Mouse (Mus musculus) stomach, postnatal 0 days (tissue): ENCODE data around the gene Socs7. TPM values are rescaled to one million over a fixed set of nuclear protein-coding genes. Genes with fewer than 3 reads are reported as not detected.

Experiments
- ATAC-seq: fragments of 200-750 bp; cut with Nextera tagmentation; 2 replicates; pipeline ENCODE4 v1.8.0; 2017; ENCODE audit not compliant: low FRiP score, low TSS enrichment
- DNase-seq: peaks from one replicate; pipeline ENCODE4 v3.0.0-alpha.2; 2016; ENCODE audit warnings: low spot score
- H3K27ac ChIP-seq: fragments of 300-500 bp; sonication (generic); replicated peaks from 2 replicates; pipeline ENCODE4 v1.5.1; 2014; ENCODE audit warnings: mild to moderate bottlenecking, control low read depth
- H3K27me3 ChIP-seq: fragments of 300-500 bp; sonication (generic); 2 replicates; pipeline ENCODE4 v1.6.1; 2014; ENCODE audit warnings: low read length; ENCODE audit not compliant: control insufficient read depth, insufficient read depth
- H3K36me3 ChIP-seq: fragments of 300-500 bp; sonication (generic); 2 replicates; pipeline ENCODE4 v1.6.1; 2014; ENCODE audit warnings: low read length, mixed read lengths; ENCODE audit not compliant: control insufficient read depth, insufficient read depth
- H3K4me1 ChIP-seq: fragments of 300-500 bp; sonication (generic); replicated peaks from 2 replicates; pipeline ENCODE4 v1.6.1; 2014; ENCODE audit warnings: antibody characterized with exemption; ENCODE audit not compliant: control insufficient read depth, insufficient read depth
- H3K4me2 ChIP-seq: fragments of 300-500 bp; sonication (generic); replicated peaks from 2 replicates; pipeline ENCODE4 v1.6.1; 2014; ENCODE audit warnings: low read depth, mild to moderate bottlenecking, control low read depth, moderate library complexity
- H3K4me3 ChIP-seq: fragments of 300-500 bp; sonication (generic); 2 replicates; pipeline ENCODE4 v1.5.1; 2014; ENCODE audit warnings: low read depth, low read length, control low read depth
- H3K9ac ChIP-seq: fragments of 300-500 bp; sonication (generic); 2 replicates; pipeline ENCODE4 v1.6.1; 2014; ENCODE audit warnings: mild to moderate bottlenecking, low read length, control low read depth, mixed read lengths
- H3K9me3 ChIP-seq: fragments of 300-500 bp; sonication (generic); 2 replicates; pipeline ENCODE4 v1.6.1; 2016; ENCODE audit warnings: low read length; ENCODE audit not compliant: control insufficient read depth
- CTCF ChIP-seq: IDR thresholded peaks from 2 replicates; pipeline ENCODE4 v1.5.1; 2016; ENCODE audit warnings: antibody characterized with exemption, low read depth, mild to moderate bottlenecking, moderate library complexity
- EP300 ChIP-seq: optimal IDR thresholded peaks from 2 replicates; pipeline ENCODE3; 2016; ENCODE audit warnings: antibody characterized with exemption
- WGBS: fragments of 180-500 bp; shearing (Covaris S2); extraction: QIAGEN DNeasy Blood & Tissue Kit; methylation state at CpG from one replicate; pipeline ENCODE4 v1.1.7; 2014; 5-methylcytosine and 5-hydroxymethylcytosine counted together
- polyA plus RNA-seq: library from polyadenylated mRNA; unstranded; fragments of >200 nt; fragmentation: Nextera tagmentation; extraction: Ambion mirVana; gene quantifications from 2 replicates; pipeline ENCODE4 v1.2.1, GENCODE M21; 2015

The Socs7 gene
- polyA plus RNA-seq, 1 experiment from 2014 or later: 1.3 TPM

DNA sequence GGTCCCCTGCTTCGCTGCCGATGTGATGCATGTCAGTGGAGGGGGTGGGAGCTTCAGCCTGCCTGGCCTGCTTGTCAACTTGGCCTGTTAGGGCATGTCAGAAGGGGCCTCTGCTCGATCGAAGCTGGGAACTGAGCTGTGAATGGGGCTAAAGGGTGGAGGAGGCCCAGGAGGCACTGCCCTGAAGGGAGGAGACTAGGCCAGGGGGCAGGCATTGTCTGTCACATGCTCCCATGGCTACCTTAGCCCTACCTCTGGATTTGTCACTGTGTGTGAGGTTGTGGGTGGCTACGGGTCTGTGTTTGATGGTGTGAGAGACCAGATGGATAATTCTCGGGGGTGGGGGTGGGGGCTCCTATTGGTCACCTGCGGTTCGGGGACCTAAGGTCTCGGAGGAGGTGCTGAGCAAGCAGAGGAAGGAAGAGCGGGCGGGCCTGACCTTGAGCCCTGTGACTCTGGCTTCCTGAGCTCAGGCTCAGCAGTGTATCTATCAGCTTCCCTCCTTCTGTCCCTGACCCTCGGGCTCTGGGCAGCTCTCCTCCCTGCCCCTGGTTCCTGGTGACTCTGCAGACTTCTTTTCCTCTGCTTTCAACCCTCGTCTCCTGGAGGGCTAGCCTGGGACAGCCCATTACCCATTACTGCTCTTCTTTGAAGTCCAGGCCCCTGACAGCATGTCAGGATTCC lies 73.6 kb downstream of the Socs7 start:
- DNase-seq (peak; percentile 80), ATAC-seq (peak; percentile 85)
- peak overlapping the region; percentile 55 for H3K4me2 ChIP-seq
- no peak overlapping the region for H3K4me3 ChIP-seq
- no peaks in the 10 kb centered on the region for H3K27me3 ChIP-seq
- H3K4me1 ChIP-seq: peaks cover 22% of the 10 kb centered on the region; the same call in 1 of the 2 replicates
- no peak overlapping the region for H3K9ac ChIP-seq
- 48% methylated on average over 11 of the region's 13 CpGs for WGBS
- H3K27ac ChIP-seq: peak overlapping the region; percentile 97
- no peak for TF ChIP-seq CTCF
- TF ChIP-seq EP300: peak; percentile 90
- no peaks in the 10 kb centered on the region for H3K9me3 ChIP-seq
- H3K36me3 ChIP-seq: no peaks in the 10 kb centered on the region

DNA sequence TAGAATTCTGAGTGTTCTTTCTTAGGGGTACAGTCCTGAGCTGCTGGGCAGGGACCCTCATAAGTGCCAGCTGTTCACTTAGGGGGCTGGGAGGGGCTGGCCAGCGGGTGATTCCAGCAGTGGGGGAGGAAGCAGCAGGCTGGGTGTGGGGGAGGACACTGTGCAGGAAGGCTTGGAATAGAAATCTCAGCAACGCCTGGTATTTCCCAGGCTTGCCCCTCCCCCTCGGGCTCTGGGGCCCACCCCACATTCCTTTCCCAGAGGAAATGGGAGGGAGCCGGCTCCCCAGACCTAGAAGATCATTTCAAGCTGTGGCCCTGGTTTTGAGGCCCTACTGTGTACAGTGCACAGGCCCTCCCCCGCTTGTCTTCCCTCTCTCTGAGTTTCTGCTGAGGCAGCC lies 75.4 kb downstream of the Socs7 start:
- 0 out of 2 replicates have a peak overlapping the region, but pooled peaks have one; percentile 14 for H3K4me2 ChIP-seq
- H3K4me1 ChIP-seq: peaks cover 28% of the 10 kb centered on the region; the same call in 1 of the 2 replicates
- ATAC-seq: no peak; the same call in 1 of the 2 replicates
- 10% methylated on average over 5 of the region's 5 CpGs for whole genome bisulfite sequencing
- no peaks in the 10 kb centered on the region for H3K36me3 ChIP-seq
- no peak overlapping the region for H3K4me3 ChIP-seq
- DNase-seq: peak; percentile 70
- no peaks in the 10 kb centered on the region for H3K9me3 ChIP-seq
- no peaks in the 10 kb centered on the region for H3K27me3 ChIP-seq
- H3K27ac ChIP-seq: peak overlapping the region; percentile 91
- TF ChIP-seq CTCF: no peak
- TF ChIP-seq EP300: peak; percentile 30
- H3K9ac ChIP-seq: no peak overlapping the region

DNA sequence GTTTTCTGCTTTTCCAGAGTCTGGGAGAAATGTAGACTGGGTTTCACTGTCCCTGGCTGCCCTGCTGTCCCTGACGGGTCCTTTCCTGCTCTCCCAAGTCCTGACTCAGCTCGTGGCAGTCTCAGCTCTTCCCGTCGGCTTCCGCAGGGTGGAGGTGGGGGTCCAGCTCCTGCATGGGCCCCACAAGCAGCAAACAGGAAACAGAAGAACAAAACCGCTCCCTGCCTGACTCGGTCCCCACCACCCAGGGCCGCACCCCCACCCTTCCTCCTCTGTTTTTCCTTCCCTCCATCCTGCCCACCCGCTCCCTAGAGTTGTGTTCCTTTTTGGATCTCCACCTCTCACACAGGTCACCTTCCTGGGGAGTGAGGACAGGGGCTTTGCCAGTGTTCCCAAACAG lies 76.5 kb downstream of the Socs7 start:
- DNase-seq: no peak
- Histone ChIP-seq H3K4me1 (peaks cover 29% of the 10 kb centered on the region; the same call in 1 of the 2 replicates), H3K4me2 (0 out of 2 replicates have a peak overlapping the region, but pooled peaks have one; percentile 11), H3K27me3 (no peaks in the 10 kb centered on the region), H3K27ac (peak overlapping the region; percentile 91), H3K4me3 (no peak overlapping the region), H3K9ac (no peak overlapping the region), H3K9me3 (no peaks in the 10 kb centered on the region), H3K36me3 (no peaks in the 10 kb centered on the region)
- WGBS: 36% methylated on average over 9 of the region's 9 CpGs
- TF ChIP-seq CTCF (no peak), EP300 (no peak)
- ATAC-seq: no peak

DNA sequence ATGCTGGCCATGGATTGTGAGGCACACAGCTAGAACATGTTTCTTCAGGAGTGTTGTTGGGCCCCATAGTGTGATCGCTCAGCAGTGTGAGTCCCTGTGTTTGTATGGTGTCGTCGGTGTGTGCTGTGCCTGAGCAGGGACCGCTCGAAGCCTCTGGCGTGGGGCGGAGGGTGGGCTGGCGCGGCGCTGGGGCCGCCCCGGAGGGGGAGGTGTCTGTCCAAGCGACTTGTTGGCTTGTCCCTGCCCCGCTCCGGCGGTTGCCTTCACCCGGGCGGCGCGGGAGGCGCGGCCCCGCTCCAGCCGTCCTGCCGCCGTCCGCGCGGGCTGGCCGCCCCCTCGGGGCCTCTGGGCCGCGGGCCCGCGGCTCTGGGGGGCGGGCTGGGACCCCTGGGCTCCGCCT lies 77.6 kb downstream of the Socs7 start:
- peaks cover 26% of the 10 kb centered on the region; the same call in 1 of the 2 replicates for H3K4me1 ChIP-seq
- TF ChIP-seq CTCF (no peak; the same call in 1 of the 2 replicates), EP300 (no peak)
- WGBS: 1% methylated on average over 23 of the region's 37 CpGs

DNA sequence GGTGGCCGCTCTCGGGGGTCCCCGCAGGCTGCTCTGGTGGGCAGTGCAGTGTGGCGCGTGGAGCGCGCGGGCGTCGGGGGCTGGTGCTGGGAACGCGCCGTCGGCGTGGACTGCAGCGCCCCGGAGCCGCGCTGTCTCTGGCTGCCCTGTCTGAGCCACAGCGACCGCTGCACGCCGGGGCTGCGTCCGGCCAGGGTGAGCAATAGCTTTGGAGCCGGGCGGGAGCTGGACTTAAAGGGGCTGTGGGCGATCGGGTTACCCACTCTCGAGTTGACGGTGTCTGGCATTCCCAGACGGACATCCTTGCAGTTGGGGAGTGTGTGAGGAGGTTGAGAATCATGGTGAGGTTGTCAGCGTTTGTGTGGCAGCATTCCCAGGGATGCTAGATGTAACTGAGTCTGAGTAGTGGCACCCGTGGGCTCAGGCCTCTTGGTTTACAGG lies 78.1 kb downstream of the Socs7 start:
- 0 out of 2 replicates have a peak, but pooled peaks have one; percentile 7 for ATAC-seq

More for the DNA sequence above, 77.6 kb downstream of the Socs7 start:
- peak overlapping the region; percentile 91 for H3K27ac ChIP-seq
- peak overlapping the region; percentile 70 for H3K4me3 ChIP-seq
- H3K4me2 ChIP-seq: peak overlapping the region; percentile 81
- H3K9ac ChIP-seq: peak overlapping the region; percentile 86
- peak; percentile 5; the same call in 1 of the 2 replicates for ATAC-seq
- H3K9me3 ChIP-seq: no peaks in the 10 kb centered on the region
- peak; percentile 69 for DNase-seq
- H3K36me3 ChIP-seq: peaks cover 4% of the 10 kb centered on the region; the same call in 1 of the 2 replicates
- no peaks in the 10 kb centered on the region for H3K27me3 ChIP-seq

More for the DNA sequence above, 78.1 kb downstream of the Socs7 start:
- Histone ChIP-seq H3K27ac (peak overlapping the region; percentile 91), H3K4me3 (peak overlapping the region; percentile 70), H3K4me2 (peak overlapping the region; percentile 81), H3K36me3 (peaks cover 4% of the 10 kb centered on the region; the same call in 1 of the 2 replicates), H3K9ac (peak overlapping the region; percentile 86), H3K9me3 (no peaks in the 10 kb centered on the region), H3K4me1 (peaks cover 23% of the 10 kb centered on the region; the same call in 1 of the 2 replicates), H3K27me3 (no peaks in the 10 kb centered on the region)
- no peak for DNase-seq
- TF ChIP-seq CTCF (no peak), EP300 (no peak)
- under 1% methylated on average over 33 of the region's 34 CpGs for WGBS
